Mouse (Mus musculus) ES-E14 (cell line): Measurements from ENCODE around the gene Gipc1.

ENCODE experiments used
- CHD2 ChIP-seq: IDR thresholded peaks from 2 replicates; pipeline ENCODE4 v1.6.1; 2014; ENCODE audit warnings: mild to moderate bottlenecking, low read depth, low read length, inconsistent platforms
- MAFK ChIP-seq: IDR thresholded peaks from 2 replicates; pipeline ENCODE4 v1.6.1; 2014; ENCODE audit warnings: mild to moderate bottlenecking, low read depth, low read length, inconsistent platforms; ENCODE audit not compliant: insufficient read depth

DNA sequence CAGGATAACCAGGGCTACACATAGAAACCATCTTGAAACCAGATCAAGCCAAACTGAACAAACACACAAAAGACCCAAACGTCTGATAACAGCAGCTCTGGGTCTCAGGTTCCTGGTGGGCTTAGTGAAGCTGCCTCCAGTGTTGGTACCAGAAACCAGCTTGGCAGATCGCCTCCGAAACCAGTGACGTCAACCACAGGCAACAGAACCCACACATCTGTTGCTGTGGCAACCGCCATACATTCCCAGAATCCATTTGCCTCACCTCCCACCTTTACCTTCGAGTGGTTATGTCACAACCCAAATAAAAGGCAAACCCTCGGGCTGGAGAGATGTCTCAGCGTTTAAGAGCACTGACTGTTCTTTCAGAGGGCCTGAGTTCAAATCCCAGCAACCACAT, 55.1 kb downstream of the Gipc1 start:
- TF ChIP-seq MAFK, result no peak
- TF ChIP-seq CHD2, result no peak
